Mouse (Mus musculus) stomach, embryonic 15.5 days (tissue): Measurements from ENCODE around the gene Nfam1. TPM values are rescaled to one million over a fixed set of nuclear protein-coding genes. Genes with fewer than 3 reads are reported as not detected.
A peak's percentile ranks its signal among the peaks of the same experiment; 100 is the strongest.

ENCODE experiments used
- ATAC-seq: fragments of 200-750 bp; cut with Nextera tagmentation; 2 replicates; pipeline ENCODE4 v1.8.0; 2017; ENCODE audit warnings: low read depth, moderate number of reproducible peaks, moderate TSS enrichment; ENCODE audit not compliant: insufficient read depth, low FRiP score
- H3K27ac ChIP-seq: fragments of 300-500 bp; sonication (generic); 2 replicates; pipeline ENCODE4 v1.5.1; 2015; ENCODE audit warnings: mild to moderate bottlenecking, inconsistent platforms
- H3K27me3 ChIP-seq: fragments of 300-500 bp; sonication (generic); replicated peaks from 2 replicates; pipeline ENCODE4 v1.6.1; 2015; ENCODE audit warnings: inconsistent platforms
- H3K36me3 ChIP-seq: fragments of 300-500 bp; sonication (generic); 2 replicates; pipeline ENCODE4 v1.6.1; 2015; ENCODE audit warnings: inconsistent platforms
- H3K4me1 ChIP-seq: fragments of 300-500 bp; sonication (generic); 2 replicates; pipeline ENCODE4 v1.6.1; 2015; ENCODE audit warnings: inconsistent platforms
- H3K4me2 ChIP-seq: fragments of 300-500 bp; sonication (generic); 2 replicates; pipeline ENCODE4 v1.6.1; 2015; ENCODE audit warnings: mild to moderate bottlenecking, inconsistent platforms
- H3K4me3 ChIP-seq: fragments of 300-500 bp; sonication (generic); replicated peaks from 2 replicates; pipeline ENCODE4 v1.5.1; 2015; ENCODE audit warnings: inconsistent platforms
- H3K9ac ChIP-seq: fragments of 300-500 bp; sonication (generic); 2 replicates; pipeline ENCODE4 v1.6.1; 2015; ENCODE audit warnings: inconsistent platforms
- H3K9me3 ChIP-seq: fragments of 300-500 bp; sonication (generic); 2 replicates; pipeline ENCODE4 v1.6.1; 2016; ENCODE audit warnings: inconsistent platforms
- WGBS: fragments of 180-500 bp; shearing (Covaris S2); methylation state at CpG from one replicate; pipeline ENCODE4 v1.1.7; 2015; 5-methylcytosine and 5-hydroxymethylcytosine counted together
- microRNA-seq: library from miRNA; unstranded; fragments of <30 nt; microRNA quantifications from one replicate; pipeline ENCODE4, GENCODE M21; 2016
- polyA plus RNA-seq: library from polyadenylated mRNA; unstranded; fragments of >200 nt; fragmentation: Nextera tagmentation; extraction: Ambion mirVana; gene quantifications from 2 replicates; pipeline ENCODE4 v1.2.1, GENCODE M21; 2015

The Nfam1 gene
- polyA plus RNA-seq, 1 experiment from 2014 or later = 5.9 TPM

DNA sequence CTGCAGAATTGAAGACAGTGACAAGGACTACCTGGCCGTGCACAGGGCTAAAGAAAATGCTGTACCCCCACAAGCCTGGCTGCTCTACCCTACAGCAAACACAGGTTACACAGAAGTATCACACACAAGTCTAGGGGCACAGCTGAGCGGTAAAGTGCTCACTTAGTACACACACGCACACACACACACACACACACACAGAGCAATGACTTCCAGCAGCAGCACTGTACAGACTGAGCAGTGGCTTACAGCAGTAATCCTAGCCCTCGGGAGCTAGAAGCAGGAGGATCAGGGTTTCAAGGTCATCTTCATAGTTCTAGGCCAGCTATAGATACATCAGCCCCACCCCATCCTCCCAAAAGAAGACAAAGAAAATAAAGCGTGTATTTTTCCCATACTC lies 79.1 kb downstream of the Nfam1 start:
- no peak overlapping the region for H3K27ac ChIP-seq
- ATAC-seq = no peak
- 0 out of 2 replicates have a peak, but pooled peaks cover 6% of the 10 kb centered on the region for H3K27me3 ChIP-seq
- no peak overlapping the region for H3K4me3 ChIP-seq
- no peak overlapping the region for H3K4me2 ChIP-seq
- 65% methylated on average over 5 of the region's 5 CpGs for WGBS
- no peaks in the 10 kb centered on the region for H3K9me3 ChIP-seq
- peaks cover 35% of the 10 kb centered on the region for H3K4me1 ChIP-seq
- no peaks in the 10 kb centered on the region for H3K36me3 ChIP-seq
- H3K9ac ChIP-seq = no peak overlapping the region

DNA sequence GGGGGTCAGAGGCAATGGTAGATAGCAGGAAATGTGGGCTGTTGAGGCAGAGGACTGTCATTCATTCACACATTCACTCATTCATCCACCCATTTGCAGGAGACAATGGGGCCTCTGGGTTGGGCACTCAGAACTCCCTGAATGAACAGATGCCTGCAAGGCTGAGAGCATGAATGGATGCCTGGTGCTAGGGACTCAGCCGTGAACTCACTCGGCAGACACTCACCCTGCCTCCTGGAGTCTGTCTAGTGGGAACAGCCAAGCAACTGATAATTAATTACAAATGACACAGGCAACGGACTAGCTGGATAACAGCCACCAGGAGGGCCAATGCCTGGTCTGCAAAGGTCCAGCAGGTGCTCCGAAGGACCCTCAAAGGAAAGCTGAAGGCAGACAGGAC lies 80.0 kb downstream of the Nfam1 start:
- H3K27me3 ChIP-seq = 0 out of 2 replicates have a peak, but pooled peaks cover 3% of the 10 kb centered on the region
- no peaks in the 10 kb centered on the region for H3K36me3 ChIP-seq
- no peaks in the 10 kb centered on the region for H3K9me3 ChIP-seq
- H3K27ac ChIP-seq = no peak overlapping the region
- no peak overlapping the region for H3K4me3 ChIP-seq
- WGBS = 30% methylated on average over 4 of the region's 4 CpGs
- H3K9ac ChIP-seq = no peak overlapping the region
- no peak for ATAC-seq
- no peak overlapping the region for H3K4me2 ChIP-seq
- H3K4me1 ChIP-seq = peaks cover 31% of the 10 kb centered on the region

DNA sequence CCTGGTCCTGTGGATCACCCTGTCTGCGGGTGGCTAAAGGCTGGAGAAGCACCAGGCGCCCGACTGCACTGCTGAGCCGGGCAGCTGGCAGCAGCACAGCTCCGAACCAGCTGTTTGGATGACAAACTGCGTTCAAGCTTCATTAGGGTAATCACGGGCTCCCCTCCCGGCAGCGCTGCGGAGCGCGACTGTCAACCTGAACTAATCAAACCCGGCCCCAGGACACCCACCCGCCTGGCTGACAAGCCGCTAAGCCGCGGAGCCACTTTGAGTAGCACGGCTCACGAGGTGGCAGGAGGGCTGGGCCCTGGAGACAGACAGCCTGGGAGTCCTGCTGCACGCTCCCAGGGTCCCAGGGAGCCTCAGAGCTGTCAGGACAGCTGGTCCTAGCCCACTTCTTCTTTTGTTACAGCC lies 80.8 kb downstream of the Nfam1 start:
- Histone ChIP-seq H3K4me1 (peaks cover 37% of the 10 kb centered on the region), H3K9me3 (no peaks in the 10 kb centered on the region), H3K27me3 (0 out of 2 replicates have a peak, but pooled peaks cover 3% of the 10 kb centered on the region), H3K36me3 (no peaks in the 10 kb centered on the region), H3K4me2 (no peak overlapping the region), H3K4me3 (no peak overlapping the region), H3K27ac (no peak overlapping the region), H3K9ac (no peak overlapping the region)
- no peak for ATAC-seq
- 15% methylated on average over 20 of the region's 20 CpGs for WGBS

GRCm38 (mm10) chr15:82950246-82950645 lies 82.9 kb downstream of the Nfam1 start:
- Histone ChIP-seq H3K27me3 (0 out of 2 replicates have a peak, but pooled peaks cover 3% of the 10 kb centered on the region), H3K4me2 (no peak overlapping the region), H3K27ac (no peak overlapping the region), H3K9me3 (no peaks in the 10 kb centered on the region), H3K36me3 (no peaks in the 10 kb centered on the region), H3K4me3 (no peak overlapping the region), H3K9ac (no peak overlapping the region), H3K4me1 (peaks cover 40% of the 10 kb centered on the region)
- 76% methylated on average over 8 of the region's 8 CpGs for WGBS
- ATAC-seq = no peak

- no peak for ATAC-seq
These were observed 85.7 kb downstream of the Nfam1 start for GRCm38 (mm10) chr15:82947431-82947830.

DNA sequence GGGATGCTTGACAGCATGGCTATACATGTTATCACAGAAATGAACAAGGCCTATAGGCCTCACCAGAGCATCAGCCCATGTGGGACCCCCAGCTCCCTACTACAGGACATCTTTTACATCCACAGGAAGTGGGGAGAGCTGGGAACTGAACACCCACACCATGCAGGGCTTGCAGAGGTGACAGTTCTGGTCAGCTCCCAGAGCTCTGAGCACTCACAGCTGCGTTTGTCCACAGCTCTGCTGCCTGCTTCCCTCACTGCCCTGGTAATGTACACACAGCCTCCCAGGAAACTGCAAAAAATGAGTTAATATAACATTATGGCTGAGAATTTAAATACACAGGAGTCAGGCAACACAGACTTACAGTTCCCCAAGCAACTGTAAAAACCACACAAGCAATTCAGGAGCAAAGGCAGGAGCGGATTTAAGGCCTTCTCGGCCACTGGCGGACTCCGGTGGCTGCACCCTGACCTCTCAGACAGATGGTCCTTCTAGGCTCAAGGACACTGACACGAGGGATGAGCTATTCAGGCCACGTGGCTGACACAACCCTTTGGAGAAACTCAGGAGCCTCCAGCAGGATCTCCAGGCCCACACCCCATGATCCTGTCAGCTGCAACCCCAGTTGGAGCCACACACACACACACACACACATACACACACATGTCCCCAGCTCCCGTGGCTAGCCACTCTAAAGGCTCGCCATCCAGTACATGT lies 88.5 kb downstream of the Nfam1 start:
- no peak overlapping the region for H3K9ac ChIP-seq
- no peak overlapping the region for H3K4me2 ChIP-seq
- 46% methylated on average over 9 of the region's 9 CpGs for WGBS
- H3K4me3 ChIP-seq = no peak overlapping the region
- peaks cover 50% of the 10 kb centered on the region for H3K4me1 ChIP-seq
- peak overlapping the region; percentile 57; the same call in 1 of the 2 replicates for H3K27ac ChIP-seq
- H3K9me3 ChIP-seq = no peaks in the 10 kb centered on the region
- ATAC-seq = 0 out of 2 replicates have a peak, but pooled peaks have one; percentile 33
- H3K36me3 ChIP-seq = no peaks in the 10 kb centered on the region
- H3K27me3 ChIP-seq = no peaks in the 10 kb centered on the region

More at GRCm38 (mm10) chr15:82947431-82947830, 85.7 kb downstream of the Nfam1 start:
- H3K9me3 ChIP-seq = no peaks in the 10 kb centered on the region
- WGBS = 52% methylated on average over 5 of the region's 5 CpGs
- no peak overlapping the region for H3K4me3 ChIP-seq
- H3K36me3 ChIP-seq = no peaks in the 10 kb centered on the region
- H3K4me1 ChIP-seq = peaks cover 43% of the 10 kb centered on the region
- no peak overlapping the region for H3K4me2 ChIP-seq
- no peak overlapping the region for H3K9ac ChIP-seq
- H3K27me3 ChIP-seq = 0 out of 2 replicates have a peak, but pooled peaks cover 3% of the 10 kb centered on the region
- H3K27ac ChIP-seq = no peak overlapping the region

Small RNA genes within 50 kb of the gene (microRNA-seq; reads per million reads assigned to microRNA genes)
- 17.0 reads per million, percentile 31 among the genes with 10 or more reads in this experiment for gene Mir3080

Other genes with a start within 250 kb of the Nfam1 start
- gene Cyp2d26, start 239.0 kb downstream of the Nfam1 start, polyA plus RNA-seq = 12.6 and 15.2 TPM in 2 replicates
- gene Tcf20, start 45.4 kb downstream of the Nfam1 start, polyA plus RNA-seq = 8.3 and 8.6 TPM in 2 replicates
- gene Serhl, start 56.2 kb upstream of the Nfam1 start, polyA plus RNA-seq = 54.2 and 56.2 TPM in 2 replicates
- 56.0 and 59.8 TPM in 2 replicates for gene Rrp7a, start 89.5 kb upstream of the Nfam1 start, polyA plus RNA-seq
- 112 and 121 TPM in 2 replicates for gene Poldip3, start 116.1 kb upstream of the Nfam1 start, polyA plus RNA-seq
- gene Cyb5r3, start 139.3 kb upstream of the Nfam1 start, polyA plus RNA-seq = 182 and 210 TPM in 2 replicates
- 9.2 and 9.4 TPM in 2 replicates for gene A4galt, start 218.5 kb upstream of the Nfam1 start, polyA plus RNA-seq